Mouse (Mus musculus): ENCODE results near the gene Rai14.

DNA sequence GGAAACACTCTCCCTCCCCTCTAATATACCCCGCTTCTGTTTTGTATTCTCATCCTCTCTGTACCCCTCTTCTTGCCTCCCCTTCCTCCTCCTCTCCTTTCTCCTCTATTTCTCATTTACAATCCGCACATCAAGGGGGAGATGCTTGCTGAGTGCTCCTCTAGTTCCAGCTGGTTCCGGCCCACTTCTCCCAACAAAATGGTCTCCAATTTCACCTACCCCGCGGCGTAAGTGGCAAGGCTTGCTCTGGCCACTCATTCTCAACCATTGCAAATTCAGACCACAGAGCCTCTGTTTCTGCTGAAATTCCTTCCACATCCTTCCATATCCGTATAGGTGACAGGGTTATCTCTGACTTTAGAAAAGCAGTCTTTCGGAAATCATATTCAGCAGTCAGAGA is 20.8 kb upstream of the Rai14 start:
- TF ChIP-seq POLR2A (IDR thresholded peaks at IDR 0.05; ENCODE audit: insufficient read length, low read depth) (no peak), MYOD1 (IDR thresholded peaks at IDR 0.05; ENCODE audit: control insufficient read depth in 1 of 3, insufficient read length in 2 of 3, low read depth in 2 of 3) (no peak), POLR2AphosphoS2 (IDR thresholded peaks at IDR 0.05; ENCODE audit: insufficient read length, low read depth) (no peak), TCF12 (IDR thresholded peaks at IDR 0.05; ENCODE audit: insufficient read depth, poor library complexity, severe bottlenecking) (no peak), E2F4 (IDR thresholded peaks at IDR 0.05; ENCODE audit: insufficient read depth) (no peak), USF1 (IDR thresholded peaks at IDR 0.05; ENCODE audit: low read depth) (no peak), CEBPB (IDR thresholded peaks at IDR 0.05; ENCODE audit: insufficient read depth, poor library complexity, severe bottlenecking) (no peak), MAX (IDR thresholded peaks at IDR 0.05; ENCODE audit: low read depth) (no peak), REST (IDR thresholded peaks at IDR 0.05; ENCODE audit: insufficient read depth, insufficient read length) (no peak), SRF (IDR thresholded peaks at IDR 0.05; ENCODE audit: control insufficient read depth, insufficient read length, low read depth) (no peak)
